Mouse (Mus musculus) lung, postnatal 0 days (tissue): ENCODE results near the gene 4930451I11Rik. TPM values are rescaled to one million over a fixed set of nuclear protein-coding genes. Genes with fewer than 3 reads are reported as not detected.

Experiments
- ATAC-seq: fragments of 200-750 bp; cut with Nextera tagmentation; 2 replicates; pipeline ENCODE4 v1.8.0; 2017; ENCODE audit warnings: moderate library complexity
- DNase-seq: peaks from one replicate; pipeline ENCODE4 v3.0.0-alpha.2; 2016; ENCODE audit warnings: low spot score
- H3K27ac ChIP-seq: fragments of 300-500 bp; sonication (generic); 2 replicates; pipeline ENCODE4 v1.5.1; 2014; ENCODE audit warnings: antibody characterized with exemption, mild to moderate bottlenecking, low read length, mixed read lengths
- H3K27me3 ChIP-seq: fragments of 300-500 bp; sonication (generic); replicated peaks from 2 replicates; pipeline ENCODE4 v1.6.1; 2014; ENCODE audit warnings: low read length, mixed read lengths; ENCODE audit not compliant: insufficient read depth
- H3K36me3 ChIP-seq: fragments of 300-500 bp; sonication (generic); 2 replicates; pipeline ENCODE4 v1.6.1; 2014; ENCODE audit warnings: low read length, mixed read lengths; ENCODE audit not compliant: insufficient read depth
- H3K4me1 ChIP-seq: fragments of 300-500 bp; sonication (generic); 2 replicates; pipeline ENCODE4 v1.6.1; 2014; ENCODE audit warnings: antibody characterized with exemption, low read depth, low read length, mixed read lengths; ENCODE audit not compliant: insufficient read depth
- H3K4me2 ChIP-seq: fragments of 300-500 bp; sonication (generic); replicated peaks from 2 replicates; pipeline ENCODE4 v1.6.1; 2014; ENCODE audit warnings: low read depth, mild to moderate bottlenecking, low read length, moderate library complexity, mixed read lengths
- H3K4me3 ChIP-seq: fragments of 300-500 bp; sonication (generic); 2 replicates; pipeline ENCODE4 v1.5.1; 2014; ENCODE audit warnings: low read depth, low read length
- H3K9ac ChIP-seq: fragments of 300-500 bp; sonication (generic); replicated peaks from 2 replicates; pipeline ENCODE4 v1.6.1; 2014; ENCODE audit warnings: low read depth, mild to moderate bottlenecking
- H3K9me3 ChIP-seq: fragments of 300-500 bp; sonication (generic); 2 replicates; pipeline ENCODE4 v1.6.1; 2016; ENCODE audit warnings: low read length, mixed read lengths
- CTCF ChIP-seq: IDR thresholded peaks from 2 replicates; pipeline ENCODE4 v1.5.1; 2016; ENCODE audit warnings: antibody characterized with exemption, mild to moderate bottlenecking
- EP300 ChIP-seq: IDR thresholded peaks from 2 replicates; pipeline ENCODE4 v1.6.1; 2016; ENCODE audit warnings: antibody characterized with exemption, mild to moderate bottlenecking, control low read depth
- WGBS: fragments of 180-500 bp; shearing (Covaris S2); extraction: QIAGEN DNeasy Blood & Tissue Kit; methylation state at CpG from one replicate; pipeline ENCODE4 v1.1.7; 2014; 5-methylcytosine and 5-hydroxymethylcytosine counted together
- polyA plus RNA-seq: library from polyadenylated mRNA; unstranded; fragments of >200 nt; fragmentation: Nextera tagmentation; extraction: Ambion mirVana; gene quantifications from 2 replicates; pipeline ENCODE4 v1.2.1, GENCODE M21; 2015

Gene 4930451I11Rik
- polyA plus RNA-seq, 1 experiment from 2014 or later: not detected

GRCm38 (mm10) chr7:126780971-126781635 is 50.3 kb downstream of the 4930451I11Rik start, which contains the start of gene Tbx6:
Gene Tbx6 (plus strand): TSS chr7:126781483.
- TF ChIP-seq EP300 (no peak), CTCF (no peak)
- ATAC-seq: no peak
- H3K9me3 ChIP-seq: no peaks in the 10 kb centered on the region
- DNase-seq: no peak
- H3K36me3 ChIP-seq: peaks cover 11% of the 10 kb centered on the region
- peaks cover 26% of the 10 kb centered on the region for H3K4me1 ChIP-seq
- H3K4me2 ChIP-seq: peak within 1 kb of the TSS; percentile 72
- H3K27ac ChIP-seq: no peak within 1 kb of the TSS
- H3K27me3 ChIP-seq: no peaks in the 10 kb centered on the region
- H3K9ac ChIP-seq: 0 out of 2 replicates have a peak within 1 kb of the TSS, but pooled peaks have one; percentile 16
- WGBS: 11% methylated on average over 22 of the region's 22 CpGs
- H3K4me3 ChIP-seq: peak within 1 kb of the TSS; percentile 28

Other genes starting within 250 kb of the 4930451I11Rik start
- 3.9 and 4.1 TPM in 2 replicates for gene Apobr, start 246.7 kb downstream of the 4930451I11Rik start, polyA plus RNA-seq
- gene Cln3, start 245.8 kb downstream of the 4930451I11Rik start, polyA plus RNA-seq: 33.0 and 38.3 TPM in 2 replicates
- 0.31 TPM in 1 of 2 replicates, not detected in the other for gene Il27, start 236.7 kb downstream of the 4930451I11Rik start, polyA plus RNA-seq
- gene Nupr1, start 200.8 kb downstream of the 4930451I11Rik start, polyA plus RNA-seq: 266 and 308 TPM in 2 replicates
- 42.9 and 49.5 TPM in 2 replicates for gene Sgf29, start 182.3 kb downstream of the 4930451I11Rik start, polyA plus RNA-seq
- 57.1 and 58.4 TPM in 2 replicates for gene Sult1a1, start 155.2 kb downstream of the 4930451I11Rik start, polyA plus RNA-seq
- 76.1 and 77.4 TPM in 2 replicates for gene Bola2, start 136.2 kb downstream of the 4930451I11Rik start, polyA plus RNA-seq
- 9.2 and 10.4 TPM in 2 replicates for gene Slx1b, start 135.9 kb downstream of the 4930451I11Rik start, polyA plus RNA-seq
- gene Coro1a, start 123.9 kb downstream of the 4930451I11Rik start, polyA plus RNA-seq: 61.4 and 65.3 TPM in 2 replicates
- 180 and 183 TPM in 2 replicates for gene Mapk3, start 72.0 kb downstream of the 4930451I11Rik start, polyA plus RNA-seq
- 3.4 and 4.1 TPM in 2 replicates for gene Gdpd3, start 65.3 kb downstream of the 4930451I11Rik start, polyA plus RNA-seq
- gene Ypel3, start 54.7 kb downstream of the 4930451I11Rik start, polyA plus RNA-seq: 325 and 340 TPM in 2 replicates
- 0.56 and 0.74 TPM in 2 replicates for gene Tbx6, start 50.2 kb downstream of the 4930451I11Rik start, polyA plus RNA-seq
- 150 and 151 TPM in 2 replicates for gene Ppp4c, start 39.1 kb downstream of the 4930451I11Rik start, polyA plus RNA-seq
- 0.13 and 0.19 TPM in 2 replicates for gene Fam57b, start 34.0 kb downstream of the 4930451I11Rik start, polyA plus RNA-seq
- 0.20 and 0.33 TPM in 2 replicates for gene Doc2a, start 15.8 kb upstream of the 4930451I11Rik start, polyA plus RNA-seq
- gene Hirip3, start 30.3 kb upstream of the 4930451I11Rik start, polyA plus RNA-seq: 8.4 and 9.3 TPM in 2 replicates
- 52.2 and 54.7 TPM in 2 replicates for gene Ino80e, start 30.7 kb upstream of the 4930451I11Rik start, polyA plus RNA-seq
- gene Taok2, start 53.1 kb upstream of the 4930451I11Rik start, polyA plus RNA-seq: 36.1 and 39.0 TPM in 2 replicates
- 42.5 and 45.0 TPM in 2 replicates for gene Tmem219, start 91.3 kb upstream of the 4930451I11Rik start, polyA plus RNA-seq
- gene Kctd13, start 97.2 kb upstream of the 4930451I11Rik start, polyA plus RNA-seq: 12.1 and 14.9 TPM in 2 replicates
- gene Asphd1, start 117.9 kb upstream of the 4930451I11Rik start, polyA plus RNA-seq: not detected in 2 replicates
- 1.7 and 3.0 TPM in 2 replicates for gene Sez6l2, start 118.9 kb upstream of the 4930451I11Rik start, polyA plus RNA-seq
- 164 and 173 TPM in 2 replicates for gene Cdipt, start 144.3 kb upstream of the 4930451I11Rik start, polyA plus RNA-seq
- 3.0 and 3.3 TPM in 2 replicates for gene Cdiptos, start 144.5 kb upstream of the 4930451I11Rik start, polyA plus RNA-seq
- gene Mvp, start 183.0 kb upstream of the 4930451I11Rik start, polyA plus RNA-seq: 44.6 and 50.3 TPM in 2 replicates
- 1.00 and 1.1 TPM in 2 replicates for gene Pagr1b, start 184.8 kb upstream of the 4930451I11Rik start, polyA plus RNA-seq
- 20.7 and 28.3 TPM in 2 replicates for gene Pagr1a, start 185.7 kb upstream of the 4930451I11Rik start, polyA plus RNA-seq
- gene Gm42742, start 189.5 kb upstream of the 4930451I11Rik start, polyA plus RNA-seq: 28.5 and 29.3 TPM in 2 replicates
- gene Prrt2, start 189.6 kb upstream of the 4930451I11Rik start, polyA plus RNA-seq: 1.0 and 1.3 TPM in 2 replicates
- gene Maz, start 195.4 kb upstream of the 4930451I11Rik start, polyA plus RNA-seq: 36.1 and 37.0 TPM in 2 replicates
- gene Kif22, start 210.8 kb upstream of the 4930451I11Rik start, polyA plus RNA-seq: 7.0 and 9.2 TPM in 2 replicates